Mouse (Mus musculus) midbrain, embryonic 15.5 days (tissue): ENCODE results near the gene Nacc2. TPM values are rescaled to one million over a fixed set of nuclear protein-coding genes. Genes with fewer than 3 reads are reported as not detected.

Source experiments
- ATAC-seq: fragments of 200-750 bp; cut with Nextera tagmentation; replicated peaks from 2 replicates; pipeline ENCODE4 v1.8.0; 2017; ENCODE audit warnings: moderate TSS enrichment
- H3K27ac ChIP-seq: fragments of 300-500 bp; sonication (generic); 2 replicates; pipeline ENCODE4 v1.5.1; 2015; ENCODE audit warnings: mild to moderate bottlenecking, inconsistent platforms
- H3K27me3 ChIP-seq: fragments of 300-500 bp; sonication (generic); replicated peaks from 2 replicates; pipeline ENCODE4 v1.6.1; 2015; ENCODE audit warnings: inconsistent platforms
- H3K36me3 ChIP-seq: fragments of 300-500 bp; sonication (generic); replicated peaks from 2 replicates; pipeline ENCODE4 v1.6.1; 2015; ENCODE audit warnings: inconsistent platforms
- H3K4me1 ChIP-seq: fragments of 300-500 bp; sonication (generic); 2 replicates; pipeline ENCODE4 v1.6.1; 2015; ENCODE audit warnings: inconsistent platforms
- H3K4me2 ChIP-seq: fragments of 300-500 bp; sonication (generic); 2 replicates; pipeline ENCODE4 v1.6.1; 2015; ENCODE audit warnings: inconsistent platforms, mild to moderate bottlenecking, moderate library complexity
- H3K4me3 ChIP-seq: fragments of 300-500 bp; sonication (generic); 2 replicates; pipeline ENCODE4 v1.5.1; 2015; ENCODE audit warnings: mild to moderate bottlenecking, inconsistent platforms
- H3K9ac ChIP-seq: fragments of 300-500 bp; sonication (generic); 2 replicates; pipeline ENCODE4 v1.6.1; 2015; ENCODE audit warnings: mild to moderate bottlenecking, inconsistent platforms
- H3K9me3 ChIP-seq: fragments of 300-500 bp; sonication (generic); 2 replicates; pipeline ENCODE4 v1.6.1; 2016; ENCODE audit warnings: inconsistent platforms
- WGBS: fragments of 180-500 bp; shearing (Covaris S2); methylation state at CpG from one replicate; pipeline ENCODE4 v1.1.7; 2015; ENCODE audit warnings: mixed read lengths; 5-methylcytosine and 5-hydroxymethylcytosine counted together
- polyA plus RNA-seq: library from polyadenylated mRNA; unstranded; fragments of >200 nt; fragmentation: Nextera tagmentation; extraction: Ambion mirVana; gene quantifications from 2 replicates; pipeline ENCODE4 v1.2.1, GENCODE M21; 2015

The Nacc2 gene
- polyA plus RNA-seq, 1 experiment from 2014 or later: 14.3 TPM

GRCm38 (mm10) chr2:26117580-26117979 lies 5.4 kb downstream of the Nacc2 start:
- H3K27ac ChIP-seq: no peak overlapping the region
- 31% methylated on average over 1 of the region's 1 CpGs for WGBS

GRCm38 (mm10) chr2:26116550-26116949 lies 6.5 kb downstream of the Nacc2 start:
- WGBS: 71% methylated on average over 3 of the region's 3 CpGs

More at GRCm38 (mm10) chr2:26117580-26117979, 5.4 kb downstream of the Nacc2 start:
- H3K4me3 ChIP-seq: no peak overlapping the region
- ATAC-seq: no peak
- no peaks in the 10 kb centered on the region for H3K9me3 ChIP-seq
- no peak overlapping the region for H3K4me2 ChIP-seq
- H3K27me3 ChIP-seq: peaks cover 24% of the 10 kb centered on the region
- no peaks in the 10 kb centered on the region for H3K36me3 ChIP-seq
- H3K9ac ChIP-seq: no peak overlapping the region
- peaks cover 16% of the 10 kb centered on the region for H3K4me1 ChIP-seq

GRCm38 (mm10) chr2:26115215-26115614 lies 7.8 kb downstream of the Nacc2 start:
- 80% methylated on average over 6 of the region's 6 CpGs for WGBS
- H3K36me3 ChIP-seq: no peaks in the 10 kb centered on the region
- H3K4me2 ChIP-seq: no peak overlapping the region
- H3K9me3 ChIP-seq: no peaks in the 10 kb centered on the region
- H3K27me3 ChIP-seq: no peaks in the 10 kb centered on the region
- peaks cover 10% of the 10 kb centered on the region for H3K4me1 ChIP-seq
- H3K27ac ChIP-seq: no peak overlapping the region
- no peak overlapping the region for H3K9ac ChIP-seq
- H3K4me3 ChIP-seq: no peak overlapping the region
- no peak for ATAC-seq

More at GRCm38 (mm10) chr2:26116550-26116949, 6.5 kb downstream of the Nacc2 start:
- no peaks in the 10 kb centered on the region for H3K9me3 ChIP-seq
- no peaks in the 10 kb centered on the region for H3K36me3 ChIP-seq
- H3K4me1 ChIP-seq: peaks cover 10% of the 10 kb centered on the region
- H3K4me3 ChIP-seq: no peak overlapping the region
- no peak overlapping the region for H3K4me2 ChIP-seq
- H3K9ac ChIP-seq: no peak overlapping the region
- peaks cover 13% of the 10 kb centered on the region for H3K27me3 ChIP-seq
- no peak for ATAC-seq
- no peak overlapping the region for H3K27ac ChIP-seq

GRCm38 (mm10) chr2:26108237-26108636 lies 14.8 kb downstream of the Nacc2 start:
- WGBS: 81% methylated on average over 6 of the region's 6 CpGs
- Histone ChIP-seq H3K27me3 (no peaks in the 10 kb centered on the region), H3K27ac (no peak overlapping the region), H3K4me2 (no peak overlapping the region), H3K9ac (no peak overlapping the region), H3K4me3 (no peak overlapping the region), H3K4me1 (no peaks in the 10 kb centered on the region), H3K9me3 (no peaks in the 10 kb centered on the region), H3K36me3 (no peaks in the 10 kb centered on the region)
- no peak for ATAC-seq

- no peak overlapping the region for H3K4me3 ChIP-seq
- no peak overlapping the region for H3K27ac ChIP-seq
- H3K27me3 ChIP-seq: no peaks in the 10 kb centered on the region
- 84% methylated on average over 8 of the region's 8 CpGs for WGBS
- ATAC-seq: no peak
- no peak overlapping the region for H3K9ac ChIP-seq
- H3K4me2 ChIP-seq: no peak overlapping the region
- no peaks in the 10 kb centered on the region for H3K4me1 ChIP-seq
- H3K36me3 ChIP-seq: no peaks in the 10 kb centered on the region
- no peaks in the 10 kb centered on the region for H3K9me3 ChIP-seq
Measured at GRCm38 (mm10) chr2:26107011-26107410, 16.0 kb downstream of the Nacc2 start.

- 85% methylated on average over 2 of the region's 2 CpGs for WGBS
- Histone ChIP-seq H3K9me3 (no peaks in the 10 kb centered on the region), H3K36me3 (no peaks in the 10 kb centered on the region), H3K27me3 (no peaks in the 10 kb centered on the region), H3K27ac (no peak overlapping the region), H3K4me1 (no peaks in the 10 kb centered on the region), H3K4me2 (no peak overlapping the region), H3K9ac (no peak overlapping the region), H3K4me3 (no peak overlapping the region)
- no peak for ATAC-seq
Measured at GRCm38 (mm10) chr2:26106233-26106632, 16.8 kb downstream of the Nacc2 start.

- no peaks in the 10 kb centered on the region for H3K27me3 ChIP-seq
- H3K36me3 ChIP-seq: no peaks in the 10 kb centered on the region
- peaks cover 4% of the 10 kb centered on the region; the same call in 1 of the 2 replicates for H3K4me1 ChIP-seq
- H3K27ac ChIP-seq: no peak overlapping the region
- no peaks in the 10 kb centered on the region for H3K9me3 ChIP-seq
- no peak overlapping the region for H3K4me2 ChIP-seq
- no peak overlapping the region for H3K9ac ChIP-seq
- ATAC-seq: no peak
- no peak overlapping the region for H3K4me3 ChIP-seq
- 76% methylated on average over 4 of the region's 4 CpGs for WGBS
Measured at GRCm38 (mm10) chr2:26100296-26100695, 22.7 kb downstream of the Nacc2 start.

- Histone ChIP-seq H3K4me3 (no peak overlapping the region), H3K4me1 (peaks cover 4% of the 10 kb centered on the region; the same call in 1 of the 2 replicates), H3K27me3 (no peaks in the 10 kb centered on the region), H3K4me2 (no peak overlapping the region), H3K36me3 (no peaks in the 10 kb centered on the region), H3K9ac (no peak overlapping the region), H3K9me3 (no peaks in the 10 kb centered on the region), H3K27ac (no peak overlapping the region)
- ATAC-seq: no peak
- WGBS: 72% methylated on average over 1 of the region's 1 CpGs
Measured at GRCm38 (mm10) chr2:26099851-26100250, 23.2 kb downstream of the Nacc2 start.

GRCm38 (mm10) chr2:26099260-26099659 lies 23.8 kb downstream of the Nacc2 start:
- Histone ChIP-seq H3K27ac (no peak overlapping the region), H3K4me2 (no peak overlapping the region), H3K27me3 (no peaks in the 10 kb centered on the region), H3K9ac (no peak overlapping the region), H3K36me3 (no peaks in the 10 kb centered on the region), H3K4me1 (peaks cover 4% of the 10 kb centered on the region; the same call in 1 of the 2 replicates), H3K9me3 (no peaks in the 10 kb centered on the region), H3K4me3 (no peak overlapping the region)
- 85% methylated on average over 5 of the region's 5 CpGs for WGBS
- no peak for ATAC-seq

- Histone ChIP-seq H3K9ac (no peak overlapping the region), H3K27me3 (no peaks in the 10 kb centered on the region), H3K27ac (no peak overlapping the region), H3K4me2 (no peak overlapping the region), H3K36me3 (no peaks in the 10 kb centered on the region), H3K4me1 (peaks cover 32% of the 10 kb centered on the region), H3K4me3 (no peak overlapping the region), H3K9me3 (no peaks in the 10 kb centered on the region)
- no peak for ATAC-seq
- WGBS: 82% methylated on average over 7 of the region's 7 CpGs
Measured at GRCm38 (mm10) chr2:26093897-26094296, 29.1 kb downstream of the Nacc2 start.

GRCm38 (mm10) chr2:26091771-26092393 lies 31.1 kb downstream of the Nacc2 start:
- Histone ChIP-seq H3K9ac (peak overlapping the region; percentile 73), H3K36me3 (no peaks in the 10 kb centered on the region), H3K4me2 (peak overlapping the region; percentile 87), H3K27ac (peak overlapping the region; percentile 83), H3K4me1 (peaks cover 30% of the 10 kb centered on the region), H3K9me3 (no peaks in the 10 kb centered on the region), H3K27me3 (no peaks in the 10 kb centered on the region), H3K4me3 (peak overlapping the region; percentile 59)
- under 1% methylated on average over 24 of the region's 24 CpGs for WGBS
- peak; percentile 88 for ATAC-seq

GRCm38 (mm10) chr2:26090876-26091770 lies 31.9 kb downstream of the Nacc2 start:
- peak overlapping the region; percentile 87 for H3K4me2 ChIP-seq
- ATAC-seq: peak; percentile 68
- no peaks in the 10 kb centered on the region for H3K9me3 ChIP-seq
- peak overlapping the region; percentile 83 for H3K27ac ChIP-seq
- H3K4me1 ChIP-seq: peaks cover 30% of the 10 kb centered on the region
- under 1% methylated on average over 36 of the region's 39 CpGs for WGBS
- H3K9ac ChIP-seq: peak overlapping the region; percentile 73
- no peaks in the 10 kb centered on the region for H3K36me3 ChIP-seq
- peak overlapping the region; percentile 59 for H3K4me3 ChIP-seq
- H3K27me3 ChIP-seq: no peaks in the 10 kb centered on the region
